Mouse (Mus musculus) mouse trophoblast stem cell (cell line): ENCODE measurements around the gene Dennd2c.
"Not testable (repeated sequence)": the region's sequence is repeated elsewhere in the genome, so short reads cannot be mapped to it uniquely, and the experiment has no call there.

Source experiments
- in situ Hi-C, 2 experiments: fragments of 300-500 bp; cut with MseI, MboI; formaldehyde crosslinking; loops; 2 replicates in 1 of 2; 3 replicates in 1 of 2; pipeline ENCODE4 v1.15.1; 2025

The Dennd2c gene

DNA sequence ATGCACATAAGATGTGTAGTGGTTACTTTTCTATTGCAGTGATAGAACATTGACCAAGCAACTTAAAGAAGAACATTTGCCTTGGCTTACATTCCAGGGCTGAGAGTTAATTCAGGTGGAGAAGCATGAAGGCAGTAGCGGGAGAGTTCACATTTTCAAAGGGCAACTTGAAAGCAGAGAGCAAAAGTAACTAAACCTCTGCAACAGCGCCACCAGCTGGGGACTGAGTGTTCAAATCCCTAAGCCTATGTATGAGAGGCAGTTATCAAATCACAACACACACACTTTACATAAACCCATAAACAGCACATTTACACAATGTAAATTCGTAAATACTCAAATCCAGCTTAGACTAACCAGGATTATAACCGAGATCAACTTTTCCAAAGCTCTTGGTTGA is 67.4 kb downstream of the Dennd2c start:
- in situ Hi-C loops, result no loop called here

DNA sequence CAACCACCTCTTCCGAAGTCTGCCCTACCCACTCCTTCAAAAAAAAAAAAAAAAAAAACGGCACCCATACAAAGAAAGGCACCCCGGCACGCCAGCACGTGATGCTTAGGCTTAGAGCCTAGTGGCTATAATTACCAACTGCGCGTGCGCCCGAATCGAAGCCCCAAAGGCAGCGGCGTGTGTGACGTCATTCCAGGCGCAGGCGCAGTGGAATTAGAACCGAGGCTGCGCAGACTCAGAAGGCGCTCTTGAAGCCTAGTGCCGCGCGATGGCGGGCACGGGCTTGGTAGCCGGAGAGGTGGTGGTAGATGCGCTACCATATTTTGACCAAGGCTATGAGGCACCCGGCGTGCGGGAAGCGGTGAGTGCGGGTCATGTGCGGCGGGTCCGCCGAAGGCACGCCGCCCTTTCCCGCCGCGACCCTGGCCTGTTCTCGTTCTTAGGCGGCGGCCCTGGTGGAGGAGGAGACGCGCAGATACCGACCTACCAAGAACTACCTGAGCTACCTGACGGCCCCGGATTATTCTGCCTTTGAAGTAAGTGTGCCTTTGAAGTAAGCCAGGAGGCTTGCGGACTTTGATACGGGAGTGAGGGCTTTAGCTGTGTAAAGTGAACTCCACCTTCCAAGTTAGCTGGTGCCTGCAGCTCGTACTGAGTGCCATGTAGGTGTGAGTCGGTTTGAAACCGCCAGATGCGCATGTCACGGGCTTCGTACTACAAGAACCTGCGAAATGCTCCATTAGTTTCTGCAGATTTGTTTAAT is 69.3 kb downstream of the Dennd2c start, which contains the start of gene Bcas2:
Gene Bcas2, plus strand, starts transcription at position 151 of the 763 bp plus-strand sequence.
- in situ Hi-C loops, result no loop called here

DNA sequence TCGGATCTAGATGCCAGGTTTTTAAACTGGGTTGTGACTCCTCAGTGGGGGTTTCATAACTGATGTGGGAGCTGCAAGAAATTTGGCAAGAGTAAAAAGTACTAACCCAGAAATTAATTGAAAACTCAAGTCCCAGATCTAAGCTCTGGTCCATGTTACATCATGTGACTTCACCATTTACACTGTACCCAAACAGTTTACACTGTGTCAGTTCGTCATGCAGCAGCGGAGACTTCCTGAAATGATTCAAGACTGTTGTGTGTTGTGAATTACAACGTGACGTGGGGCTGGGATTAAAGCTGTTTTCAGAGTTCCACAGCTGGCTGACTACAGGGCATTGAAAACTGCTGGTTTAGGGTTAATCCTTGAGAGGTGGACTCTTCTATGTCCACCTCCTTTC is 70.2 kb downstream of the Dennd2c start:
- in situ Hi-C loops, result no loop called here

DNA sequence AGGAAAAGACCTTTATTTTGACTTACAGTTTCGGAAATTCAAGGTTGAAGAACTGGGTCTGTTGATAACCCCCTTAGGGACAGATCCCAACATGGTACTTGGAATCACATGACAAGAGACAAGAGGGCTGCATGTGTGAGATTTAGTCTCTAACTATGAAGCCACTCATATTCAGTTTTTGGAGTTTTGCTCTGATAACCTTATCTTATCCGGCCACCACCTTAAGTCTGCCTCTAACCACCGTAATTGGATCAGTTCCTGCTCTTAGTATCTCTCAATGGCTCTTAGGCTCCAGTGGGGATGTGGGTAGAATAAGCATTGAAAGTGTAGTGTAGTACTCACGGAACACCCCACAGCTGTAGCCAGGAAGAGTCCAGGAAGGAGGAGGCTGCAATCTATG is 74.3 kb downstream of the Dennd2c start:
- in situ Hi-C loops, result no loop called here

DNA sequence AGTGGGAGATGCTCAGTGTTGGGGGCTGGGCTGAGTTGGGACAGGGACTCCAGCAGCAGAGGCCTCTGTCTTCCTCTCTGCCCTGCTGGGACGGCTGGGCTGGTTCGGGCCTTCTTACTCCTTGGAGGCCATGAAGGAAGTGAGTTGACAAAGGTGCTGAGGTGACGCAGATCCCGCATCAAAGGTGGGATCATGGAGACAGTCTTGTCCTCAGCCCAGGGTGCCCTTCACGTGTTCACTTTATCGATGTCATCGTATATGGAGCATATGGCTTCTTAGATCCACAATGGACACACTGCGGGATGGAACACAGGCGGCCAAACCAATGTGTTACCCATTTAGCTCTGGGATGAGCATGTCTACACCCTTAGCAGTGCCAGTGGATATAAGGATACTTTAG is 77.1 kb downstream of the Dennd2c start:
- in situ Hi-C loops, result no loop called here

DNA sequence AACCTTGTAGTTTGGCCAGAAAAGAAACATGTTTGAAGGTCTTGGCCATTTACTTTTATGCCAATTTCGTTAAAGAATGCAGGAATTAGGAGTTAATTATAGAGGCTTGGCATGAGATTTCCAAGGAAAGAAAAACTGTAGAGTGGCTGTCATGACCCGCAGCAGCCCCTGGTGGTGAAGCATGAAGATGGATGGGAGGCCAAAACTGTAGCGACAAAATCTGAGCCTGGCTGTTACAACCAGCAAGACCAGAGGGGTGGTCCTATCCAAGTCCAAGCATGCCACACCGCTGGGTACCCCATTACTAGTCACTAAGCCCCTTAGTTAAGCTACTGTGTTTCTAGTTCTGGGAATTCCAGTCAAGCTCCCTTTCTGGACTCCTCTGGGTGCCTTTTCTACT is 78.8 kb downstream of the Dennd2c start:
- in situ Hi-C loops, result no loop called here

DNA sequence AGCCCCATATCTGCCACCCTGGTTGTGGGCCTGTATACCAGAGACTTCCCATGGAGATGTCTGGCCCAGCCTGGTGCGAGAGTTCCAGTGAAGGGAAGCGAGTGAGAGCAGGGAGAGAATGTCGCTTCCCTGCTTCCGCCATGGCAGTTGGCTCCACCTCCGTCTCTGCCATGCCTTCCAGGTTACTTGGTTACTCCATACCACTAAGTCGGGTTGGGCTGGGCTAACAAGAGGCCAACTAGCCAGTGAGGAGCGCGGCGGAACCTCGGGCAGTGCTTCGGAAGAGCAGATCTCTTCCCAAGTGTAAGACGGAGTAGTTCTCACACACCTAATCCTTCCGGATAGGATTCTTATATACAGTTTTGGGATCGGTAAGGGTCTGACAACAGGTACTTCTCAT is 80.4 kb downstream of the Dennd2c start:
- in situ Hi-C loops, result no loop called here

DNA sequence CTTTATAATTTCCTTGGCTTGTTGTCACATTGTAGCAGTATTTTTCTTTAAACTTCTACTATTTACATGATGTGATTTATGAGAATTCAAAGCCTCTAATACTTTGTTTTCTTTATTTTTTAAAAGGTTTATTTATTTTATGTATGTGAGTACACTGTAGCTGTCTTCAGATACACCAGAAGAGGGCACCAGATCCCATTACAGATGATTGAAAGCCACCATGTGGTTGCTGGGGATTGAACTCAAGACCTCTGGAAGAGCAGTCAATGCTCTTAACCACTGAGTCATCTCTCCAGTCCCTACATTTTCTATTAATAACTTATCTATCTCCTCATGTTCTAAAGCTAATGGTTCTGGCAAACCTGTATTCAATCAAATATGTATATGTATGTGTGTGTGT is 82.1 kb downstream of the Dennd2c start:
- in situ Hi-C loops, result not testable (repeated sequence)

DNA sequence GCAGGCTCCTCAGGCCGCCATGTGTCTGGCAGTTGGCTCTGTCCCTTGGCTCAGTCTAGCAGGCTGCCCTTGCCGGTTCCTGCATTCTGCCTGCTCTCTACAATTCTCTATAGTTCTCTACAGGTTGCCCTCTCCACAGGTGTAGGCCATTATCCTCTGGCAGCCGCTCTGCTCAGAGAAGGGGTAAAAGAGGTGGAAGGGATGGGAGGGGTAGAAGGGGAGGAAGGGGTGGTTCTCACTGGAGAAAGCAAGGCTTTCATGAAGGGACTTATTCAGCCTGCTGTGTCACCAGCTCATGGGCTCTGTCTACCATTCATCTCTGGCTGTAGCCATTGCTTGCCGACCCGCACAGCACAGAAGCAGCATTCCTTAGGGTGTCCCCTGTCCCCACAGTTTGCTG is 86.0 kb downstream of the Dennd2c start:
- in situ Hi-C loops, result no loop called here

DNA sequence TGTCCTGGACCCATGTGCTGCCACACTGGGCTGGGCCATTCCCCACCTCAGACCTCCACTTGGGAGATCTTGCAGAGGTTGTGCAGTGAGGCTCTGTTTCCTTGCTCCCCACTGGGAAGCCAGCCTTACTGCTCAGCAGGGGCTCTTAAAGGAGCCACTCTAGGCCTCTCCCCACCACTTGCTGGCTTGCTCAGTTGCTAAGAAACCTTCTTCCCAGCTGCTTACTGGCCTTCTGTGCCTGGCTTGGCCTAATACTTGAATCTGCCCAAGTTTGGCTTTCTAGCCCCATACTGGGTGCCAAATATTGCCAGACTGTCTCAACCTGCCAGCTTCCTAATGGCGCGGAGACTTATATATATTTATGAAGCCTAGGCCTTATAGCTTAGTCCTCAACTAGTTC is 86.5 kb downstream of the Dennd2c start:
- in situ Hi-C loops, result no loop called here

DNA sequence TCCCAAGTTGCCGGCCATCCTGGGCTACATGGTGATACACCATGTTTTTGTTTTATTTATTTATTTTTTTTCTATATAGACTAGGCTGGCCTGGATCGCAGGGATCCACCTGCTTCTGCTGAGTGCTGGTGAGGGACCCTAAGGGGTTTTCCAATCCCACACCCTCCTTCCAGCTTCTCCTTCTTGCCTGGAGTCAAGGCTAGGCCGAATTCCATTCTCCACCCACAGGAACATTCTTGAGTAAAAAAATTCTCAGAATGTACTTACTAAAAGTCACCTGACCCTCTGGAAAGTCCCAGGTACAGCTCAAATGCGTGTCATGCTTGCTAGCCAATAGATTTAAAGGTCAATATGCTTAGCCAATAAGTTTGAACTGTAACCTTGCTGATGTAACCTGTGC is 89.8 kb downstream of the Dennd2c start:
- in situ Hi-C loops, result no loop called here

DNA sequence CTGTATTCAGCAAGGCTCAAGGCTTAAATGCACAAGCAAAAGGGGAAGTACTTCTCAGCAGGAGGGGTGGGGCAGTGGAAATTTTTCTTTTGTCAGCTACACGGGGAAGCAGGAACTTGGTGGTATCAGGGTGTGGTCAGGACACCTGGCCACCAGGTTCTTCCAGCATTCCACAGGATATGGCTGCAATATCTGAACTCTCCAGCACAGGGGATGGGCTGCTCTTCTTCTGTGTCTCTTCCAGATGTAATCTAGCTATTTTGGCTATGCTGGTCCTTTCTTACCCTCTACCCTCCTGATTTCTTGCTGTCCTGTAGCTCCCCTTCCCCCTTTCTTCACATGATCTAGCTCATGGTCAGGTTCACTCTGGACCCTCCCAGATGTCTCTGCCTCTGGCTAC is 90.8 kb downstream of the Dennd2c start:
- in situ Hi-C loops, result no loop called here

DNA sequence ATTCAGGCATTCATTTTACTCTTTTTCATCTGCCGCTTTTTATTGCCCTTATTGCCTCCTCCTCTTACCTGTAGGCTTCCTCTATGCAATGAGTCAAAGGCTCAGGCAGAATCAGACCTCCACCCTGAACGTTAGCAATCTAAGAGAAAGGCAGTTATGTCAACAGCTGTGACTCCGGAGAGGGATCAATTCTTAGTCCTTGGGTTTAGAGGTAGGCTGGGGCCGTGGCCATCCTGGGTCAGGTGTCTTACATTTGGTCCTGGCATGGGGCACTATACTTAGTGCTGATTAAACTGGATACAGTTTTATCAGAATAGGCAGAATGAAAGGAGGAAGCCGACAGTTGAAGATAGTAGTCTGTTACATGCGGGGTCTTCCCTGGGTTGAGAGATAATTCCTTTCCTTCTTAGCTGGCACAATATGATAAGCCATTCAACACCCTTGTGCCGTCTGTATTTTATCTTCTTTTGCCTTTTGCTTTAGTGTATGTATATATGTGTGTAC is 94.0 kb downstream of the Dennd2c start:
- in situ Hi-C loops, result no loop called here

DNA sequence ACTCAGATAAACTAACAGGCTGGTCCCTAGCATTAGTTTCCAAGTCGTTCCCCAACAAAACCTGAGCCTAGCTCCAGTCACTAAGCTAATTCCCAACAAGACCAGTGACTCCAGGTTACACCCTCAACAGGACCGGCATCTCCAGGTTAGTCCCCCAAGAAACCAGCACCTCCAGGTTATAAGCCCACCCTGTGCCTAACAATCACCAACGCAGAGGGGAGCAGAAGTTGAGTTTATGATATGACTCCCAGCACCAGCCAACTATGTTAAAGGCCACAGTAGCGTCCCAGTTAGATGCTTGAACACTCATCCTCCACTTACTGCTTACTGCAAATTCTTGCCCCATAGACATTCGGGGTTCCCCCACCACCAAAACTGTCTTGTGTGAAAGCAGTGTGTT is 97.0 kb downstream of the Dennd2c start:
- in situ Hi-C loops, result no loop called here

DNA sequence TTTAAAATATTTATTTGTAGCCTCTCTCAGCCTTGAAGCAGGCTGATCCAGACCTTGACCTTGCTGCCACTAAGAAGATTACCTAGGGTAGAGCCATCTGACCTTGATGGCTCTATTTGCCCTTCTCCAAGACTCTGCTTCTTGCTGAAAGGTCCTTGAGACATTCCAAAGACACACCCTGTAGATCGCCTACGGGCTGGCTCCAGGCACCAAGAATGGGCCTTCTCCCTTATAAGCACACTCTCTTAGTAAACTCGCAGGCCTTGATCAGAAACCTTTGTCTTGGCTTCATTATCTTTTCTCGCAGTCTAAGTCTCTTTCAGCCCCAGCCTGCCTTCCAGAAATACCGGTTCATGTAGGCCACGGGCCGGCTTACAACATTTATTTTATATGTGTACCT is 98.7 kb downstream of the Dennd2c start:
- in situ Hi-C loops, result not testable (repeated sequence)

DNA sequence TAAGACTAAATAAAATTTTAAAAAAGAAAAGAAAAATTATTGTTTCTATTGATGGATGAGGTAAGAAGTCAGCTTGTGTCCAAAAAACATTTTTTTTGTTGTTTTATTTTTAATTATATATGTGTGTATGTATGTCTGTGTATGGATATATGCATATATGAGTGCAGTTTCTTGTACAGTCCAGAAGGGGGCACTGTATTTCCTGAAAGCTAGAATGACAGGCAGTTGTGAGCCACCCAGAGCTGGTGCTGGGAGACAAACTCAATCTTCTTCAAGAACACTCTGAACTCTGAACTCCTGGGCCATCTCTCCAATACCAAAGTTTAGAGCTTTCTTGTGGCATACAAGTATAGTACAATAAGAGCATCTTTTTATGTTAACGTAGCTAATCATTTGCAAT is 101.2 kb downstream of the Dennd2c start:
- in situ Hi-C loops, result no loop called here

DNA sequence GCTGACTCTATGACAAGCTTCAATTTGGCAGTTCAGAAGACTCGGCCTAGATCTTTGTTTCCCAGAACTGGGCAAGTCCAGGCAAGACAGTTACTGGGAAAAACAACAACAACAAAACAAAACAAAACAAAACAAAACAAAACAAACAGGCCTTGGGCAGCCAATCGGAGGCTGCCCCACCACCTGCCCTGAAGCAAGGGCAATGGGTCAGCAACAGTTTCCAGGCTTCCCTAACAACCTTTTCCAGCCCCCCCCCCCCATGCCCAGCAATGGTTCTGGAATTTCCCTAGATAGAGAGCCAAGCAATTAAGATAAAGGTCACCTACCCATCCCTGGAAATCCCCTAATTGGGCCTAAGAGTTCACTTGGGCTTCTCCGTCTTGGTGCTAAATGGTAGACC is 102.0 kb downstream of the Dennd2c start:
- in situ Hi-C loops, result no loop called here

DNA sequence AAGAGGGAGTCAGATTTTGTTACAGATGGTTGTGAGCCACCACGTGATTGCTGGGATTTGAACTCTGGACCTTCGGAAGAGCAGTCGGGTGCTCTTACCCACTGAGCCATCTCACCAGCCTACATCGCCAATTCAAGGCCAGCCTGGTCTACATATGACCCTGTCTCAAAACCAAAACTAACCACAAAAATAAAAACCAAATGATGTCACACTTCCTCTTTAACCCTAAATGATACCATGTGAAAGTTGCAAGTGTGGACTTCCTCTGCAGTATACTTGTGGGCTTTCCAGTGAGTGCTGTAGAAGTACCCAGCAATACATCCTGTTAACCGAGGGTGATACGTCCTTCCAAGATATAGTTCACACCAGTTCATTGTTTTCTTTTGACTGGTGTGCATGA is 104.0 kb downstream of the Dennd2c start:
- in situ Hi-C loops, result no loop called here

DNA sequence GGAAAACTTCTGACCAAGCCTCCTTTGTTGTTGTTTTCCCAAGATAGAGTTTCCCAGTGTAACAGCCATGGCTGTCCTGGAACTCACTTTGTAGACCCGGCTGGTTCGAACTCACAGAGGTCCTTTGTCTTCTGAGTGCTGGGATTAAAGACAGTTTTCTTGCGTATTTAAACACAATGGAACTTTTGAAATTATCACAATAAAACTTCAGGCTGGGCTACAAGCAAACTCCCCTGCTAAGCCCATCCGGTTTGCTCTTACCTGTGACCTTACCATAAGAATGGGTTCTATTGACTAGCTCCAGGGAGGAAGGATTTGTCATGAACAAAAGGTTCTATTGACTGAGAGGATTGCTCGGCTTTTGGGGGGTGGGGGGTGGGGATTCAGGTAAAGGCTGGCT is 105.3 kb downstream of the Dennd2c start:
- in situ Hi-C loops, result no loop called here

DNA sequence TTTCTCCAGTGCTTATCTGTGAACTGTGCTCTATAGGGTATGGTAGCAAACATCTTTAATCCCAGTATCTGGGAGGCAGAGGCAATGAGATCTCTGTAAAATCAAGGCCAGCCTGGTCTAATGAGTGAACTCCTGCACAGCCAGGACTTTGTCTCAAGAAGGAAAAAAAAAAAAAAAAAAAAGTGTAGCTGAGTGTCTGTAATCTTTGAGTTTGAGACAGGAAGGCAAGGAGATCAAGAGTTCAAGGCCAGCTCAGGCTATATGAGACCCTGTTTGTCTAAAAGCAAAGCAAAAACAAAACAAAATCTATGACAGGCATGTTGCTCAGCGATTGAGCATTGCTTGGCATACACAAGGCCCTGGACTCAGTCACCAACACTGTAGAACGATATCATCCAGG is 105.8 kb downstream of the Dennd2c start:
- in situ Hi-C loops, result no loop called here

DNA sequence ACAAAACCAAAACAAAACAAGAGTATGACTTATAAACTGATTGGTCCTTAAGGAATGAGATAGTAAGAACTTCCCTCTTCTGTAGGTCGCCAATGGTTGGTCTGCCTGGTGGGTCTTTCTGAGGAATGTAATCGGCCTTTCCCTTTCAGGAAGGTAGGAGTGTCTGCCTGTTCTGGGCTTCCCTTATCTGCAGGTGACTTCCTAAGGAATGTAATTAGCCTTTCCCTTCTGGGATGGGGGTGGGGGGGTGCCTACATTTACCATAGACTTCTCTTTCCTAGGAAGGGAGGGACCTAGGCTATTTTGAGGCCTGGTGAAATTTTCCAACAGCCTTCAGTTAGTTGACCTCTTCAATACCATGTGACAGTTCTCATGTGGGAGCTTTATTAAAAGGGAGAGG is 108.7 kb downstream of the Dennd2c start:
- in situ Hi-C loops, result no loop called here

DNA sequence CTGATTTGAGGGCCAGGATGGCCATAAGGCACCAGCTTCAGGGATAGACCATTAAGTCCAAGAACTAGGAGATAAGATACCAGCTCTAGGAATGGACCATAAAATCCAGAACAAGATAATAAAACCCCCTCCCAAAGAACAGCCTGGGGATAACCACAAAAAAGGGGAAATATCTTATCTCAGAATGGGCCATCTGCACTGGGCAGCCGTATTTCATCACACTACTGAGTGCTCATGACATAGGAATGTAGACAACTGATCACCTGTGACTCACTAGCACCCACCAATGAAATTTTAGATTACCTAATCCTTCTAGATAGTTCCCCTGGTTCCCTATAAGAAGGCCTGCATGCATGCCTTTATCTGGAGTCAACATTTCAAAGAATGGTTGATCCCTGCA is 109.7 kb downstream of the Dennd2c start:
- in situ Hi-C loops, result no loop called here

DNA sequence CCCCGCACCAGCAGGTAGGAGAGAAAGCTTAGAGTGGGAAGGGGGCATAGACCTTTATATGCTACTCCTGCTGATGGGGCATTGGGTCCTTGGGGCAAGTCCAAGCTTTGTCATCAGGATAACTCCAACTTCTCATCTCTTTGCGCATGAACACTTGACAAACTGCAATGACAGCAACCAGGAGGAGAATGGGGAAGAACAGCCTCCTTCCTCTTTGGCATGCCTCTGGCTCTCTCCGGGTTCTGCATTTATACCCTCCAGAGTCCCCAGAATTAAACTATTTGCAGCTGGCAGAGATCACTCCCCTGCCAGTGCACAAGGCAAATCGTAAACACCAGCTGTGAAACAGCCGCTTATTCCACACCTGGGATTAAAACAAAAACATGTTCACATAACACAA is 111.1 kb downstream of the Dennd2c start:
- in situ Hi-C loops, result no loop called here
